Mouse (Mus musculus): ENCODE data around the gene Qprt. TPM values are rescaled to one million over a fixed set of nuclear protein-coding genes. Genes with fewer than 3 reads are reported as not detected.

Gene Qprt
- total RNA-seq, 1 experiment = 5.6 TPM

- Histone ChIP-seq H3K27ac (ENCODE audit: insufficient read depth, low read depth, low read length, poor library complexity, severe bottlenecking) (no peak overlapping the region), H3K9ac (ENCODE audit: insufficient read depth, low read depth, low read length, poor library complexity, severe bottlenecking) (peak overlapping the region; percentile 46; the same call in 1 of the 2 replicates), H3K4me1 (ENCODE audit: control insufficient read depth in 2 of 2, insufficient read depth in 2 of 2, low read length in 2 of 2, poor library complexity in 1 of 2) (peaks cover 4 to 24% of the 10 kb centered on the region in 2 experiments; a peak in 3 of 4 replicates), H3K9me3 (ENCODE audit: control insufficient read depth, insufficient read depth, low read depth, low read length) (no peaks in the 10 kb centered on the region), H3K36me3 (ENCODE audit: control insufficient read depth, insufficient read depth, low read length, poor library complexity, severe bottlenecking) (no peaks in the 10 kb centered on the region), H3K4me3 (ENCODE audit: insufficient read depth in 1 of 2, low read depth in 1 of 2, low read length in 2 of 2, poor library complexity in 1 of 2, severe bottlenecking in 1 of 2) (no peak overlapping the region)
- in situ Hi-C loops (cut with MboI; ENCODE audit: low sequenced_read_pairs in 2 of 2, unreplicated experiment in 2 of 2) = no loop called here
- DNase-seq (ENCODE audit: low read depth, low spot score) = no peak
- TF ChIP-seq CHD2 (IDR thresholded peaks at IDR 0.05; ENCODE audit: low read depth, low read length) = no peak
- no peak for TF ChIP-seq MAFK (IDR thresholded peaks at IDR 0.05; ENCODE audit: insufficient read depth, low read depth, low read length)
- TF ChIP-seq ZNF384 (IDR thresholded peaks at IDR 0.05; ENCODE audit: low read depth, low read length) = no peak
- no peak for TF ChIP-seq HCFC1 (IDR thresholded peaks at IDR 0.05; ENCODE audit: borderline replicate concordance, insufficient read depth, low read length)
- TF ChIP-seq ZC3H11A (IDR thresholded peaks at IDR 0.05; ENCODE audit: borderline replicate concordance, low read depth, low read length) = no peak
Measured at GRCm38 (mm10) chr7:127112251-127112841, 9.7 kb downstream of the Qprt start.

GRCm38 (mm10) chr7:127111461-127111860, 10.6 kb downstream of the Qprt start:
- H3K4me3 ChIP-seq (ENCODE audit: insufficient read depth in 1 of 2, low read depth in 1 of 2, low read length in 2 of 2, poor library complexity in 1 of 2, severe bottlenecking in 1 of 2) = no peak overlapping the region
- no peaks in the 10 kb centered on the region for H3K36me3 ChIP-seq (ENCODE audit: control insufficient read depth, insufficient read depth, low read length, poor library complexity, severe bottlenecking)
- TF ChIP-seq MAFK (IDR thresholded peaks at IDR 0.05; ENCODE audit: insufficient read depth, low read depth, low read length) (no peak), ZNF384 (IDR thresholded peaks at IDR 0.05; ENCODE audit: low read depth, low read length) (no peak), CHD2 (IDR thresholded peaks at IDR 0.05; ENCODE audit: low read depth, low read length) (no peak), ZC3H11A (IDR thresholded peaks at IDR 0.05; ENCODE audit: borderline replicate concordance, low read depth, low read length) (no peak)
- no peaks in the 10 kb centered on the region for H3K9me3 ChIP-seq (ENCODE audit: control insufficient read depth, insufficient read depth, low read depth, low read length)
- in situ Hi-C loops (cut with MboI; ENCODE audit: low sequenced_read_pairs in 2 of 2, unreplicated experiment in 2 of 2) = no loop called here
- DNase-seq (ENCODE audit: low read depth, low spot score) = peak; percentile 88
- no peak overlapping the region for H3K9ac ChIP-seq (ENCODE audit: insufficient read depth, low read depth, low read length, poor library complexity, severe bottlenecking)
- peaks cover 4 to 22% of the 10 kb centered on the region in 2 experiments; a peak in 3 of 4 replicates for H3K4me1 ChIP-seq (ENCODE audit: control insufficient read depth in 2 of 2, insufficient read depth in 2 of 2, low read length in 2 of 2, poor library complexity in 1 of 2)
- H3K27ac ChIP-seq (ENCODE audit: insufficient read depth, low read depth, low read length, poor library complexity, severe bottlenecking) = no peak overlapping the region

- Histone ChIP-seq H3K4me3 (ENCODE audit: insufficient read depth in 1 of 2, low read depth in 1 of 2, low read length in 2 of 2, poor library complexity in 1 of 2, severe bottlenecking in 1 of 2) (no peak overlapping the region), H3K27ac (ENCODE audit: insufficient read depth, low read depth, low read length, poor library complexity, severe bottlenecking) (no peak overlapping the region), H3K4me1 (ENCODE audit: control insufficient read depth in 2 of 2, insufficient read depth in 2 of 2, low read length in 2 of 2, poor library complexity in 1 of 2) (peaks cover 4 to 22% of the 10 kb centered on the region in 2 experiments; a peak in 3 of 4 replicates), H3K9me3 (ENCODE audit: control insufficient read depth, insufficient read depth, low read depth, low read length) (no peaks in the 10 kb centered on the region), H3K36me3 (ENCODE audit: control insufficient read depth, insufficient read depth, low read length, poor library complexity, severe bottlenecking) (no peaks in the 10 kb centered on the region), H3K9ac (ENCODE audit: insufficient read depth, low read depth, low read length, poor library complexity, severe bottlenecking) (no peak overlapping the region)
- no peak for DNase-seq (ENCODE audit: low read depth, low spot score)
- in situ Hi-C loops (cut with MboI; ENCODE audit: low sequenced_read_pairs in 2 of 2, unreplicated experiment in 2 of 2) = no loop called here
- TF ChIP-seq HCFC1 (IDR thresholded peaks at IDR 0.05; ENCODE audit: borderline replicate concordance, insufficient read depth, low read length) (no peak), ZC3H11A (IDR thresholded peaks at IDR 0.05; ENCODE audit: borderline replicate concordance, low read depth, low read length) (peak; percentile 64; the same call in 1 of the 2 replicates)
Measured at GRCm38 (mm10) chr7:127110239-127111007, 11.6 kb downstream of the Qprt start.

- Histone ChIP-seq H3K4me1 (ENCODE audit: control insufficient read depth in 2 of 2, insufficient read depth in 2 of 2, low read length in 2 of 2, poor library complexity in 1 of 2) (peaks cover 3 to 14% of the 10 kb centered on the region in 2 experiments; a peak in 2 of 4 replicates), H3K9ac (ENCODE audit: insufficient read depth, low read depth, low read length, poor library complexity, severe bottlenecking) (no peak overlapping the region), H3K4me3 (ENCODE audit: insufficient read depth in 1 of 2, low read depth in 1 of 2, low read length in 2 of 2, poor library complexity in 1 of 2, severe bottlenecking in 1 of 2) (no peak overlapping the region), H3K27ac (ENCODE audit: insufficient read depth, low read depth, low read length, poor library complexity, severe bottlenecking) (no peak overlapping the region), H3K36me3 (ENCODE audit: control insufficient read depth, insufficient read depth, low read length, poor library complexity, severe bottlenecking) (no peaks in the 10 kb centered on the region), H3K9me3 (ENCODE audit: control insufficient read depth, insufficient read depth, low read depth, low read length) (no peaks in the 10 kb centered on the region)
- no peak for DNase-seq (ENCODE audit: low read depth, low spot score)
- in situ Hi-C loops (cut with MboI; ENCODE audit: low sequenced_read_pairs in 2 of 2, unreplicated experiment in 2 of 2) = loop anchor here in 1 of 2 experiments (10.0 kb wide), 1 partner anchor 271 kb away; the partner anchor contains the start of gene 4930451I11Rik
- TF ChIP-seq CHD2 (IDR thresholded peaks at IDR 0.05; ENCODE audit: low read depth, low read length) (no peak), MAFK (IDR thresholded peaks at IDR 0.05; ENCODE audit: insufficient read depth, low read depth, low read length) (no peak)
Measured at GRCm38 (mm10) chr7:127105551-127105950, 16.5 kb downstream of the Qprt start.

Measured in ES-E14 (cell line).